Mouse (Mus musculus) fibroblast of lung, adult 2 months (primary cell): ENCODE measurements around the gene Arid1b.

Source experiments
- DNase-seq: peaks from one replicate; pipeline ENCODE4 v3.0.0-alpha.2; 2011; ENCODE audit warnings: low read depth

Gene Arid1b

DNA sequence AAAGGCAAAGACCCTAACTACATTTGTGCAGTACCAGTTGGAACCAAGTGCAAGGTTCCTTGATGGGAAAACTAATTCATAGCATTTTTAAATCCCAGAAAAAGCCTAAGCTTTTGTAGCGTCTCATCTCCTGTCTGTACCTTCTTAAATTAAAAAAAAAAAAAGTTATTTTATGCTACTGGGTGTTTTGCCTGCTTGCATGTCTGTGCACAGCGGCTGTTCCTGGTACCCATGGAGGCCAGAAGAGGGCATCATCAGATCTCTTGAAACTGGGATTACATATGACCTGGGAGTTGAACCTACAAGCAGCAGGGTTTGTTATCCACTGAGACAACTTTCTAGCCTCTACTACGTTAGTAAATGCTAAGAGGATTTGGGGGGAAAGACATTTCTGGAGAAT lies 196.2 kb downstream of the Arid1b start:
- no peak for DNase-seq

DNA sequence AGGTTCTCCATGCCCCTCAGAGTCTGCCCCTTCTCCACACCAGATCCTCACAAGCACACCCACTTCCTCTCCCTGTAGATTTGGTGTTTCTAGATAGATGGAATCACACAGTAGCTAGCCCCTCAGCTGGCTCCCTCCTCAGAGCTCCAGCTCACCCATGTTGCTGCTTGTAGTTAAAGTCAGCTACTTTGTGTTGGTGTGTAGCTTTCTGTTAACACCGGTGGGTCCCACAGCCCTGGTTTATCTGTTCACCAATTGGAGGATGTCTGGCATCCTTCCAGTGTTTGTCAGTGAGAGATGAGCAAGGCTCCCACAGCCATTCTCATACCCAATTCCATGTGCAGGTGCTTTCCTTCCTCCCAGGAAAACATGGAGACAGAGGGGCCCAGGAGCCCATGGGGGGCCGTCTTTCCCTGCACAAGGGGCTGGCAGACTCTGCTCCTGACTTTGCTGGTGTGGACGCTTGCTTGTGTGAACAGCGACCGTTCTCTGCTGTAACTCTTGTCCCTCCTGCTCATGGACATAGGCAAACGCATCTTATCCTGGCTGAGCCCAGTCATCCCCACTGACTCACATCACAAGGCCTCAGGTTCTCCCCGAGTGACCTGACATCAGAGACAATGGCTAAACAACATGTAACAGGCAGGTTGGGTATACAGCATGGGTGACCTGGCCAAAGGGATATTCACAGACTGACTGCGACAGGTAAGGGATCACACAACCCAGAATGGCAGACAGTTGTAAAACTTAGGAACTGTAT lies 200.2 kb downstream of the Arid1b start:
- DNase-seq: no peak

DNA sequence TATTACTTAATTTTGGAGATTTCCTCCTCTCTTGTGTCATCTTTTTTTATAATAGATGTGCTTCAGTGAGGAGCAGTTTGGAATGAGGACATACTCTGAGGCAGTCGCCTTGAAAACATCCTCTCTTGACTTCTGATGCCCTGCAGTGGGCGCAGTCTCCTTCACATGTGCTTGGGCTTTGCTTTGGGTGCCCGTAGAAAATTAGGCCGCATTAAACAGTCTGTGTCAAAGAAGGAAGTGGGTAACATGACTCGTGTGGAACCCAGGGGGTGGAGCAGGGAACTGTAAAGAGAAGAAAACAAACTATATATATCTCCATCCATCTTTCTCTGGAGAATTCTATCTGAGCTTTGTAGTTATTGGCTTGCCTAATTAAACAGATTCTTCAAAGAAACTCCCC lies 201.3 kb downstream of the Arid1b start:
- DNase-seq: no peak

DNA sequence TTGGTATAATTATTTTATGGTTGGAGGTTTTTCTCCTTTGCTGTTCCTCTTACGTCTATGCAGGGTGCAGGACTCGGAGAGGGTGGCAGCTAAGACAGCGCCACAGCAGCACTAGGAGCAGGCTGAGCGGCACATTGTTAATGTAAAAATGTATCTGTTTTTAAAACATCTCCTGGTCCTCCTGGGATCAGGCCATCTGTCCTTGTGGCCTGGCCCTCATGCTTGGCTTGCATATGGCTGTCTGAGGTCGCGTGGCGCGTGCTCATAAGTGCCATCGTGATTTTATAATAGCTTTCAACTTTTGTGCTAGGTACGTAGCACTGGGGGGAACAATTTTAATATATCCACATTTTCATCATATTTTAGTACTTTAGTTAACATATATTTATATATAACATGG lies 201.9 kb downstream of the Arid1b start:
- DNase-seq: no peak

DNA sequence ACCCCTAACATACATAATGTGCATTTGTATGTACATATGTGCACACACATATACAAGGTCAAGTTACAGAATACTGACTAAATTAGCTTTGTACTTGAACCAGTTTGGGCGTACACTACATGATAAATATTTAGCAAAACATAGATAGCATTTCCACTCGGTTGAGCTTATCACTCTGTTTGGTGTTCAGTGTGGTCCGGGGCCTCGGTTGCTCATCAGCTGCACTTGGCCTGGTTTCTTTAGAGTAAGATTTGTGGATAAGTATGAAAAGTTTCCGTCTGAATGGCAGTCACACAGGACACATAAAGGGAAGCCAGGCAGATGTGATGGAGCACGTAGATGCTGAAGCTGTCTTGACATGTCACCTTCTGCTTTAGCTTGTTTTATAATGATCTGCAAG lies 202.4 kb downstream of the Arid1b start:
- no peak for DNase-seq

DNA sequence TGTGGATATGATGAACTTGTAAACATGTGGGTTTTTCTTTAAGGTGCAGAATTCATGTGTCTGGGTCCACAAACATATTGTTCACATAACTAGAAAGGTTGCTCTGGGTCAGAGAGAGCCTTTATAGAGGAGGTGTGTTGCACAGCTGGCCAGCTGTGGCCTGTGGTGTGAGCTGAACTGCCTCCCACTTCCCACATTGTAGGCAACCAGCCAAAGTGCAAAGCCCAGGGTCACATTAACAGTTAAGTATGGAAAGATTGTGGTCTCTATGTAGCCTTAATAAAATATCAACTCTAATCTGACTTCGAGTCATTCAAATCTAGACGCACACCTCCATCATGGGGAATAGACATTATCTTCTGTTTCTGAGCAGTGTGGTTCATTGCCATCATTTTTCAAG lies 203.0 kb downstream of the Arid1b start:
- no peak for DNase-seq

DNA sequence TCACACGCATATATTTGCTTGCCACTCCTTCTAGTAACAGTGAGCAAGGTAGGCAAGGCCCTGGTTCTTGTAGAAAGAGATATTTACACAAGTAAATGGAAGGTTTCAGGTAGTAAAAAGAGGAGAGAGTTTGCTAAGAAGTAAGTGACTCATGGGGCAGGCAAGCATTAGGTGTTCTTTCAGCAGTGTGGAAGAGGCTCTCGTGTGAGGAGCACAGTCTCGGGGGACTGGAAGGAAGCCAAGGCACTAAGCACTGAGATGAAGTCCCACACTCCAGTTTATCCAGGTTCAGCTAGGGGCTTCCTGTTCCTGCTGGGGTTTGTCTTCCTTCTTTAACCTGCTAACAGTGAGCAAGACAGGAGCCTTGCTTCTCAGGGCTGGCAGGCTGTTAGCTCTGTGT lies 203.6 kb downstream of the Arid1b start:
- no peak for DNase-seq

DNA sequence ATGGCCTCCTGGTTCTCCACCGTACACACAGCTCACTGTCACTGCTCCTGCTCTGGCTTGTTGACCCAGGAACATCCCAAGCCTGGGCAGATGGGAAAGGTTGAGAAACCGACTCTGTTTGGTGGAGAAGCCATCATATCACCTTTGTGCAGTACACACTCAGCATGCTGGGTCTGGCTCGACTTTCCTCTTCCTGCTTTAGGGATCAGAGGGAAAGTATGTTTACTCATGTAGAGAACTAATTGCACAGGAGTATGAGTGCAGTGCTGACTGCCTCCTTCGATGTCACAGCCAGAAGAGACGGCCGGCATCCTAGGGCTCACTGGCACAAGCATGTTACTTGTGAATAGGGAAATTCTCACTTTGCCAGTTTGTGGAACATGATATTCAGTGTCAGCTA lies 204.1 kb downstream of the Arid1b start:
- no peak for DNase-seq

DNA sequence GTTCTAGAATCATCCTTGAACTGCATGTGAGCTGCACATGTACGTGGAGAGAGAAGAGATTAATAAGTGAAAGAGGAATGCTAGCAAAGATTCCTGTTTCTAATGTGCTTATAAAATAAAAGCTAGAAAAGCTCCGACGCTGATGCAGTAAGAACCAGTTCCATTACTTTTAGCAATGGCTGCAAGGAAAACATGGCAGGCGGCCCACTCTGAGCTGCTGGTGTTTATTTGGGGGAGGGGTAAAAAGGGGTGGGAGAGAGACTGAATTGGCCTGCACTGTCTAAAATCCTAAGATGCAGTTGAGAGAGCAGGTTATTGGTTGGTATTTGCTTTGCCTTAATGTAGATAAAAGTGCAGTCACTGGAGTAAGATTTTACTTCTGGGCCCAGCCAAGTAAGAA lies 204.7 kb downstream of the Arid1b start:
- no peak for DNase-seq

DNA sequence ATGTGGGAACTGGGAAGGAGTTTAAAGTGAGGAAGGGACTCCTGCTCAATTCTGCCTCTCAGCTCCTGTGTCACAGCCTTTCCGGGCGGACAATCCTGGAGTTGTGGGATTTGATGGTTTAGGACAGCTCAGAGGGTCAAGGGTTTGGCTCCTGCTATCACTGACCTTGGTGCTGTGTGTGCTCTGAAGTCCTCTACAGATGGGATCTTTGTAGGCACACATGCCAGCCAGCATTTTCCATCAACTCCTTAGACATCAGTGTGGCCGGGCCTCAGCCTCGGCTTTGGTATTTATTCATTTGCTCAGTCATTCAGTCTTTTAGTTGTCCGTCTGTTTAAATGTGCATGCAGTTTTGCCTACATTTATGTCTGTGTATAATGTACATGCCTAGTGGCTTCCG lies 206.5 kb downstream of the Arid1b start:
- no peak for DNase-seq

DNA sequence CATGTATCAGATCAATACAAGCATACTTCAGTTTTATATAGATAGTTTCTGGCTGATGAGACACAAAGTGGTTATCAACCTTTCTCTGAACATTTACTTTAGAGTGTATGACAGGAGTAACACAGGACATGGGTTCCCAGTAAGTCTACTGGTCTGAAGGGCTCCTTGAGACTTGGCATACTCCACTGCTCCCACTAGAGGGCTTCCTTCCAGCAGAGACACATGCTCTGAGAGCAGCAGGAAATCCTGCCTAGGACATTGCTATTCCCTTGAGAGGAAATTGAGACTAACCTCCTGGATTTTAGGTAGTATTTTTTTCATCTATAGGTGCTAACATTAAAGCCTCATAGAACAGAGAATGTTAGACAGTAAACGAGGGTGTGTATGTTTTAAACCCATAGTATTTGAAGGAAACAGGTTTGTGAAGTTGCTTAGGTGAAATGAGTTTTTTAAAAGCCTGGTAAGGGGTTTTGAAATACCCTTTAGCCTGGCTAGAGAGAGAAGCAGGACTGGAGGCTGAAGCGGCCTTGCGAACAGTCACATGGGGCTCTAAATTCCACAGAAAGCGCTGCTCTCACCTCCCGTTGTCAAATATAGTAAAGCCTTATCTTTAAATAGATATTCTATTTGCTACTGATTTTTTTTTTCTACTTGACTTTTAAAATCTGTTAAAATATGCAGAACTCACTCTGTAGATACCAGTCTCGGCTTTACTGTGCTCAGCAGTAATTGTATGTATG lies 207.9 kb downstream of the Arid1b start:
- DNase-seq: no peak

DNA sequence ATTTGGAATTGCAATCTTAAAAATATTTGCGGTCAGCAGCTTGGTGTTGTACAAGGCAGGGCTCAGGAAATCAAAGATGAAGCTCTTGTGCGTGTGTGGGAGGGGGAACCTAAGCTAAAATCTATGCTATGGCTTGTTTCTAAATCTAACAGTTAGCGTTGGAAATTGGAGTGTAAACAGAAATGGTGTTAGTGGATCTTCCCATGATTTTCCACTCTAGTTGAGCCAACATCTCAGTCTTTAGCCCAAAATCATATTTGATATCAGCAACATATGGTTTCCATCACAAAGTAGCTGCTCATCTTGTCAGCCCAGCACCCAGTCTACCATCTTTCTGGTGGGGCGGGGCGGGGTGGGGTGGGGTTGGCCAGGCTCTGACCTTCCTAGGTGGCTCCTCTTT lies 208.6 kb downstream of the Arid1b start:
- DNase-seq: no peak

DNA sequence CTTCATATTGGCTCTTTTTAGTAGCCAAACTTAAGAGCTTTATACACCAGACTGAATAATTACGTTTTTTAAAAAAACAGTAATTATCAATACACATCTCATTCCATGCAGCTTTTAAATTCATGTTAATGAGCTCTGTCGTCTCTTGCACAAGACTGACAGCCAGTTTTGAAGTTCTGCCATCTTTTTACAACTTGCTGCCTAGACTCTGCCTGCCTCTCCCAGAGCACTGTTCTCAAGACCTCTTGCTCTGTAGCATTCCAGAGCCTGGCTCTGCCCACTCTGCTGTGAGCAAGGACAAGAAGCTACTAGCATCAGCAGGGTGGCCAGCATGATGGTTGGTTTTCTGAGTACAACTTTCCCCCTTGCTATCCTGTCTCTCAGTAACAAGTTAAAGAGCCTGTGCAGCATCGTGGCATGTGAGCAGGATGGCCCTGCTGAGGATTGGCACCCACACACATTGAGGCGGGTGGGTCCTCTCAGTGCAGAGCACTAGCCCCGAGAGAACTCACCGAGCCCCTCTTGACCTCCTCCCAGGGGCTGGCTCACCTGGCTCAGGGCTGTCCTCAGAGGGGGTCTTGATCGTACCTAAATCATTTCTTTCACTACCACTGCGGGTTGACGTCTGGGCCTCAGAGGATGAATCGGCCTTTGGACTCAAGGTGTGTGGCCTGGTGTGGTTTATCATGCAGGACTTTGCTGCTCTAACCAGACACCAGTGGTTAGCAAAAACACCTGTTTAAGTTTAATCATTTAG lies 209.4 kb downstream of the Arid1b start:
- DNase-seq: no peak

DNA sequence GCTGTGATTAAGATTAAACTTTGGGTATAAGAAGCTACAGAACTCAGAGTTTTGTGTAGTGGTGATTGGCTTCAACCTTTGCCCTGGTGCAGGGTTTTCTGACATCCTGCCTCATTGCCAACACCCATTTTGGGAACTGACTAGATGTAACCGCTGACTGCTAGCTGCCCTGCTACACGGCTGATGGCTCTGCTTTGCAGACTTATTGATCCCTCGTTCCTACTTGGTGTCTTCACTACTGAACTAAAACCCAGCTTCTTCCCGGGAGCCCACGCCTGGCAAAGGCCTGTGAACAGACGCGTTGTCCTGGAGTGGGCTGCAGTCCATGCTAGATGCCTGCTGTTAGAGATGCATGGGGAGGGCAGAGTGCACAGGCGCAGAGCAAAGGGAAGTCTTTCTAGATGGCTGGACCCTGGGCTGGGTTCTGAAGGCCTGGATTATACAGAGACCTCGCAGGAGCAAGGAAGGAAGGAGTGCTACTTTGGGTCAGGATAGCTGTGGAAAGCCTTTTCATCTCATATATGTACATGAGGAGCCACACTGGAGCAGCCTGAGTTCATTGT lies 210.1 kb downstream of the Arid1b start:
- DNase-seq: no peak

DNA sequence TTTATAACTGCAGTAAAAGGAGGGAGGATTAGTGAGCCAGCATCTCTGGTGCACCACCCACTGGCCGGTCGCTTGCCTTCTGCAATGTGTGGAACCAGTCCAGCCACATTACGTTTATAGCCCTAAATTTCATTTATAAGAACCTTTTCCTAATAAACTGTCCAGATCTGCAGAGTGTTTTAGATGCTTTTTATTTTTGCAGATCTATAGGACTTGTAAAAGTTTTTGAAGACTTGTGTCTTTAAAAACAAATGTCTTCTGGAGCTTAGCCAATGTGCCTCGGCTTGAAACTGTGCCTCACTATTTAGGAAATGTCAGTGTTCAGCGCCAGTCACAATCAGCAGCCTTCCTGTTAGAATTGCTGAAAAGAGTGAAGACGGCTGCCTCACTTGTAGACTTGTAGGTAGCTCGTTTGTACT lies 211.0 kb downstream of the Arid1b start:
- DNase-seq: no peak

DNA sequence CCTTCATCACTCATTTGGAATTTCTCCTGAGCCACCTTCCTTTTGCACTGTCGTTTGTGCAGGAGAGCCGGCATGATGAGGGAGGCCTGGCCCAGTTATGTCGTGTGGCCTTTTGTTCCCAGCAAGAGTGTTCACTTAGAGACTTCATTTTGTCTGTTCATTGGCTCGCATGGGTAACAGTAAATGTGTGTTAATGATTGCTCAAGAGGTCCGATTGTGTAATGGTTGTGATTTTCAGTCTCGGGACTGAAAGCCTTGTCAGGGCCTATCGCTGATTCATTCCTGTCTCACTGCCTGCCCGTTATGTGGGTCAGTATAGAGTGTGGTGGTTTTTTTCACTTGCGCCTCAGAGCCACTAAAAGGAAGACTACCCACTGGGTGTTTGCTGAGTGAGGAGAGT lies 212.6 kb downstream of the Arid1b start:
- peak; percentile 75 for DNase-seq

DNA sequence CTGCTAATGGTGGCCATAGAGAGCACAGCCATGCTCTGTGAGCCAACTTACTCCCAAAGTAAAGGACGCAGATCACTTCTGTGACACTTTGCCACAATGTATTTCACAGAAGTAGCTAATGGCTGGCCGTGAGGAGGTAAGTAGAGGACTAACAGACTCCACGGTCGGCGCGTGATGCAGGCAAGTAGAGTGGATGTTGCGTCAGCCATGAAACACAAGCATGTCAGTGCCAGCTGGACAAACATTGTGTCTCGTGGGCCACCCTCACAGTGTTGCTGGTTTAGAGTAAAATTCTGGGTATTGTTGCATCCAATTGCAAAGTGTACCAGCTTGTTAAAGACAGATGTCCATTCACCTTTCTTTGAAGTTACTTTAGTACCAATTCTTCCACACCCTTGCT lies 213.7 kb downstream of the Arid1b start:
- no peak for DNase-seq

DNA sequence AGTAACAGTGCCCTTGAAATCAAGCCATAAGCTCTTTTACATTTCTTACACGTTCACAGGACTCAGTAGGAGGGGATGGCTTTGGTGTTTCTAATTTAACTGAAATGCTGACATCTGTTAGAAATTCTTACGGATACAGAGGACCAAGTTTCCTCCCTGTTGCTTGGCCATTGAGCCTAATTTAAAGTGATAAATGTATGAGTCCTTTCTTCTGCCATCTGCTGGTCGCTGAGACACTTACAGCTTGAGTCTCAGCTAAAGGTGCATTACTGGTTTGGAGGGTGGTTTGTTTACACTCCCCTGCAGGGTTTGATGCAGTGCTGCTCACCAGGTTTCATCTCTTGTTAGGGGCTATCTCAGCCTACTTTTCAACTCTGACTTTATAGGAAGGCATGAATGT lies 214.2 kb downstream of the Arid1b start:
- no peak for DNase-seq

DNA sequence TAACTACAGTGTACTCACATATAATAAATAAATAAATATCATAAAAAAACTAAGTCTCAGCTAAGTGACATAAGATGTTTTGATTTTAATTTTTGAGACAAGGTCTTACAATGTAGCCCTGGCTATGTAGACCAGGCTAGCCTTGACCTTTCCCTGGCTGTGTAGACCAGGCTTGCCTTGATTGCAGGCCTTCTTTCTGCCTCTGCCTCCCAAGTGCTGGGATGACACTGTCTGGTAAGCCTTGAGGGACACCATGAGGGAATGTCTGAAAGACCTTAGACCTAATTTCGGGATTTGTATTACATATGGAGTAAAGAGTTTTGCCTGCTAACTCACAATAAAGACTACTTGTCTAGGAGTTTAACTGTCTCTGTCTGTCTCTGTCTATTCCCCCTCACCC lies 214.9 kb downstream of the Arid1b start:
- no peak for DNase-seq

DNA sequence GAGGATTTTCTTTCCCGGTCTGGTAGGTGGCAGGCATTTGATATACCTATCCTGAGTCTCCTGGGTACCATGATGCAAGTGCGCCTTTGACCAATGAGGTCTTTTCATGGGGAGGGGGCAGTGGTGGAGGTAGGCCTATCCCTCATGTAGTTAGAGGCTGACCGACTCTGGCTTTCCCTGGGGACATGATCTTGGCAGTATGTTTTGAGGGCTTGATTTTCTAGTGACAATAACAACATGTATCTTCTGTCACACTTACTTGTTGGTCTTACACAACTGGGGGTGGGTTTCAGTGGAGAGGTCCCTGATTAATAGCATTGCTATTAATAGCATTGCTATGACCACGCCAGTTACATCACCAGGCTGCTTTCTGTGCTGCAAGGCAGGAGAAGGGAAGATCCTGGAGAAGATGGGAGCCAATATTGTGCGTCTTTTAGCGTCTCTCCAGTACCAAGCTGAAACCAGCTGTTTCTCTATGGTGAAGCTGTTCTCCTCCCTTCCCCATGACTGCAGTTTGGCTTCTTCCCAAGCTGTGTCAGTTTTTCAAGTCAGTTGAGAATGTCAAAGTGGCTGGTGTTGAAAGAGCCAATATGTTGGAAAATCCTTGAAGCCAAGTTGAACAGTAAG lies 216.1 kb downstream of the Arid1b start:
- DNase-seq: no peak

DNA sequence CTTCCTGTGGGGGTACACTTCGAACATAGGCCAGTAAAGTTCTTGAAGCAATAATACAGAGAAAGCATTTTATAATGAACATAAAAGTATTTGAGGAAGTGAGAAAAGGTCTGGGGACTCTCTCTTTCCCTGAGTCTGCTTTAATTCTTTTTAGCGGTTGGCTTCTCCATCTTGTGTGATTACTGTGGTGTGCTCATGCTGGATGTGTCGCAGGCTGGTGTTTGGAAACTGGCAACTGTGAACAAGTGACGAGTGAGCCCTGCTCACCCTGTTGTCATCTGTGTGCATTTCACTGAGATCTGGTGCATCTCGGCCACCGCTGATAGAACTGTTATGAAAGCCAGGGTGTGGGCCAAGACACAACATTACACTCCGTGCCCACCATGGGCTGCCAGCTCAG lies 216.8 kb downstream of the Arid1b start:
- no peak for DNase-seq

DNA sequence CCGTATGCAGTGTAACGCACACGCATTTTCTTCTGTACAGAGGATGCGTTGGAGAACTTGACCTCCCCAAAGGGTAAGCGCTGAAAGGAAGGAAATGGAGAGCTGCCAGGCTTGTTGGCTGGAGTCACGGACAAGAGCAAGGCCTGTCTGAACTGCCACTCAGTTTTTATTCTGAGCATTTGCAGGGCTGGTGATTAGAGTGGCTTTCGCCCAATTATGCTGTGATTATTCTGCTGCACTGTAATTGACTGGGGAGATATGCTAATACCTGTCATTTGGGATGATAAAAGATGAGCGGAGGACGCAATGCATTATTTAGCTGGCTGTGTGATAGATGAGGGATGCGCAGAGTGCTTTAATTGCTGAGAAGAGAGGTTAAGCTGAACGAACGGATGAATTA lies 218.0 kb downstream of the Arid1b start:
- DNase-seq: no peak
